Mouse (Mus musculus) olfactory bulb, adult 2 months (tissue): ENCODE data around the gene Eomes.

ENCODE experiments used
- CTCF ChIP-seq: fragments of 200-500 bp; IDR thresholded peaks from 2 replicates; pipeline ENCODE4 v1.5.1; 2012; ENCODE audit warnings: low read depth, mild to moderate bottlenecking, low read length, moderate library complexity; ENCODE audit not compliant: insufficient read depth
- POLR2A ChIP-seq: fragments of 200-500 bp; IDR thresholded peaks from 2 replicates; pipeline ENCODE4 v1.6.1; 2012; ENCODE audit warnings: mild to moderate bottlenecking, low read depth, low read length, moderate library complexity; ENCODE audit not compliant: insufficient read depth

GRCm38 (mm10) chr9:118530679-118531078, 52.7 kb downstream of the Eomes start:
- no peak for TF ChIP-seq POLR2A
- no peak for TF ChIP-seq CTCF
